Mouse (Mus musculus) ES-E14 (cell line): Measurements from ENCODE around the gene Erlin1.

Source experiments
- CHD2 ChIP-seq: IDR thresholded peaks from 2 replicates; pipeline ENCODE4 v1.6.1; 2014; ENCODE audit warnings: mild to moderate bottlenecking, low read depth, low read length, inconsistent platforms
- HCFC1 ChIP-seq: IDR thresholded peaks from 2 replicates; pipeline ENCODE4 v1.6.1; 2012; ENCODE audit warnings: low read length, inconsistent platforms, borderline replicate concordance; ENCODE audit not compliant: insufficient read depth
- MAFK ChIP-seq: IDR thresholded peaks from 2 replicates; pipeline ENCODE4 v1.6.1; 2014; ENCODE audit warnings: mild to moderate bottlenecking, low read depth, low read length, inconsistent platforms; ENCODE audit not compliant: insufficient read depth
- ZC3H11A ChIP-seq: IDR thresholded peaks from 2 replicates; pipeline ENCODE4 v1.6.1; 2012; ENCODE audit warnings: low read depth, mild to moderate bottlenecking, inconsistent platforms, low read length, borderline replicate concordance

- TF ChIP-seq MAFK (no peak), HCFC1 (no peak), ZC3H11A (no peak), CHD2 (no peak)
These were observed 64.6 kb downstream of the Erlin1 start for GRCm38 (mm10) chr19:44005025-44005424.
